8 mouse cellular contexts compared by ENCODE assay signal in genomic region chr6:36249047-36249446, GRCm38 (mm10).
DNase-seq lines count a peak whose midpoint lies in the region; ATAC-seq lines count a peak whose summit lies in the region.

No protein-coding gene starts in this region.

- H3K27ac ChIP-seq in midbrain, embryonic 14.5 days (replicated peaks; ENCODE audit: low read depth, low read length): no peak overlapping the region
- no peak overlapping the region for H3K27ac ChIP-seq in midbrain, embryonic 10.5 days (replicated peaks)

- H3K4me1 ChIP-seq in midbrain, embryonic 14.5 days (ENCODE audit: control insufficient read depth, insufficient read depth, low read length): no peaks in the 10 kb centered on the region
- no peaks in the 10 kb centered on the region for H3K4me1 ChIP-seq in midbrain, embryonic 10.5 days

- no peak overlapping the region for H3K4me2 ChIP-seq in midbrain, embryonic 14.5 days (ENCODE audit: low read length)

- H3K4me3 ChIP-seq in midbrain, embryonic 14.5 days (replicated peaks; ENCODE audit: low read depth, low read length): no peak overlapping the region
- no peak overlapping the region for H3K4me3 ChIP-seq in midbrain, embryonic 10.5 days

- H3K27me3 ChIP-seq in midbrain, embryonic 14.5 days (ENCODE audit: control insufficient read depth, insufficient read depth, low read length): no peaks in the 10 kb centered on the region
- H3K27me3 ChIP-seq in midbrain, embryonic 10.5 days (ENCODE audit: low read depth, poor library complexity, severe bottlenecking): no peaks in the 10 kb centered on the region

- no peaks in the 10 kb centered on the region for H3K36me3 ChIP-seq in midbrain, embryonic 14.5 days (ENCODE audit: control insufficient read depth, insufficient read depth, low read length)
- H3K36me3 ChIP-seq in midbrain, embryonic 10.5 days: no peaks in the 10 kb centered on the region

- peak; percentile 2 to 22 for DNase-seq in heart, adult 18-20 months
- DNase-seq in heart, adult 9 months (ENCODE audit: low spot score in 2 of 2): no peak
- peak; percentile 76 for DNase-seq in midbrain, embryonic 14.5 days
- DNase-seq in midbrain, embryonic 10.5 days (ENCODE audit: low spot score): no peak
- DNase-seq in c-Kit-positive CD71-positive TER-119-positive erythroid progenitor cells, embryonic 14.5 days (ENCODE audit: low spot score): peak; percentile 6
- DNase-seq in retina, postnatal 1 day: peak; percentile 69
- no peak for DNase-seq in spleen, postnatal 36 days (ENCODE audit: low spot score in 2 of 2)

- H3K9me3 ChIP-seq in midbrain, embryonic 14.5 days (ENCODE audit: control insufficient read depth, low read length): no peaks in the 10 kb centered on the region
- H3K9me3 ChIP-seq in midbrain, embryonic 10.5 days (replicated peaks): no peaks in the 10 kb centered on the region

- 36% methylated on average over 4 of the region's 4 CpGs for WGBS in midbrain, embryonic 14.5 days
- 38% methylated on average over 4 of the region's 4 CpGs for WGBS in midbrain, embryonic 10.5 days

- no peak overlapping the region for H3K9ac ChIP-seq in midbrain, embryonic 14.5 days (replicated peaks; ENCODE audit: low read length)

- ATAC-seq in midbrain, embryonic 14.5 days (ENCODE audit: low FRiP score, low TSS enrichment): no peak; the same call in 1 of the 2 replicates
- no peak for ATAC-seq in inflammation-experienced regulatory T-cells, adult 6 months

Comparison
In these comparisons a context has a peak if more than half of its experiments do, and no peak if none do; other contexts are left out.
1. DNase-seq: peak in heart, adult 18-20 months (2 of 2), midbrain, embryonic 14.5 days (single experiment), c-Kit-positive CD71-positive TER-119-positive erythroid progenitor cells, embryonic 14.5 days (single experiment) and retina, postnatal 1 day (single experiment); none in heart, adult 9 months (0 of 2), midbrain, embryonic 10.5 days (single experiment) and spleen, postnatal 36 days (0 of 2).